Mouse (Mus musculus): Measurements from ENCODE around the gene Scin. TPM values are rescaled to one million over a fixed set of nuclear protein-coding genes. Genes with fewer than 3 reads are reported as not detected.

Scin gene
- total RNA-seq (2023): 1 to 10 TPM; 1.9 to 2.0 TPM

GRCm38 (mm10) chr12:40133573-40134271 is at the start of gene Scin:
Gene Scin (minus strand): TSS chr12:40134228.

DNA sequence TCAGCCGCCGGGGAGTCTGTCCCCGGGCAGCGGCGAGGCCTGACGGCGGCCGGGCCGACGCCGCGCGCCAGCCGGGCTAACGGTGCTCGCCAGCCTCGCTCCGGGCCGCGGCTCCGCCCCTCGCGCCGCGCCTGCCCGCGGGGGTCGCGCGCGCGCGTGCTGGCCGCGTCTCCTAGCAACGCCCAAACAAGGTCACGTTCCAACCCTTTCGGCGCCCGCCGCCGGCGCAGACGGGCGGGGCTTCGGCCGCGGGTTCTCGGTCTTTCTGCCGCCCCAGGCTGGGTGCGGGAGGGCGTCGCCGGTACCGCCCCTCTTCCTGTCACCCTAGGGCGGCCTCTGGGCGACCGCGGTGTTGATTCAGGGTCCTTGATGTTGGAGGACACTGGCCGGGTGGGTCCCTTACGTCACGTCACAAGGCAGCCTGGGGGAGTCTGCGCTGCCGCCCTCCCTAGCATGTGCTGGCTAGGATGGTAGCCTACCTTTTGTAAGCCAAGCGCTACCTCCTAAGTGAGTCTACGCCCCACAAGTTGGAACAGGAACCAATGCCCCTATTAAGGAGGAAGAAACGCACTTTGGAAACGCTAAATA is 96.1 kb downstream of the Scin start, which contains the start of gene Arl4a:
TSS of gene Arl4a (minus strand) at position 150 of the 588 bp plus-strand sequence.

Other genes starting within 250 kb of the Scin start
- 10 to 100 TPM; 34.6 to 35.5 TPM for gene Arl4a, start 96.2 kb downstream of the Scin start, total RNA-seq (2023)
- under 1 TPM; 0.47 to 0.59 TPM for gene Lsmem1, start 65.3 kb upstream of the Scin start, total RNA-seq (2023)
- 100 to 1,000 TPM; 223 to 250 TPM for gene Ifrd1, start 114.3 kb upstream of the Scin start, total RNA-seq (2023)